Mouse (Mus musculus) embryonic stem cell, embryonic (primary cell): ENCODE measurements around the gene Prpsap1.

Experiments
- CTCF ChIA-PET, 4 experiments: fragments of 300-600 bp in 2 of 4; fragments of 350-600 bp in 2 of 4; sonication (Branson Sonifier 250); formaldehyde crosslinking; loops; one replicate each; lab custom pipeline; 2022; ENCODE audit warnings: inconsistent platforms in 2 of 4; lab: Charles Lee
- POLR2A ChIA-PET, 4 experiments: fragments of 300-600 bp in 2 of 4; fragments of 350-600 bp in 2 of 4; sonication (Branson Sonifier 250); formaldehyde crosslinking; loops; one replicate each; lab custom pipeline; 2022; ENCODE audit warnings: antibody characterized with exemption in 4 of 4, inconsistent platforms in 1 of 4; lab: Charles Lee

Gene Prpsap1

DNA sequence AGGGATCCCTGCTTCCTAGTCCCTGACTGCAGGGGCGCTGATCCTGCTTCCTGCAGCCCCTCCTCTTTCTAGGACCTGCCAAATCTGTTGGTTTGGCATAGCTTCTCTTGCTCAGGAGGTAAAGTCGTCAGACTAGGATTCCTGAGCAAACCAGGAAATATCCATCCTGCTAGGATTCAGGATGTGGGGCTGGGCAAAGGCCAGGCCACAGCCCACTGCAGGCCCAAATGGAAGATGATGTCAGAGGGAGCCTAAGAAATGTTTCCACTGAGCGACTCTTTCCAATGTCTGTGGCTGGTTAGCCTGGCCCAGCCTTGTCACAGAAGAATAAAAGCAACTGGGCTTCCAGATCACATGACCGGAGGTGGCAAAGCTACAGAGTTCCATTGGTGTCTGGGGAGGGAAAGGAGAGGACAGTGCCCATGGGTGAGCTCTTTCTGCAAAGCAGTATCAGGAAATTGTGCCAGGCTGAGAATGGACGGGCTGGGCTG, 29.7 kb upstream of the Prpsap1 start:
- CTCF ChIA-PET, result interaction anchor here in 2 of 4 experiments (0.7 to 1.1 kb wide), 2 partner anchors 10 to 21 kb away, joined by 3 to 5 read pairs; no protein-coding TSS in a partner anchor
- POLR2A ChIA-PET, result interaction anchor here in 2 of 4 experiments (0.8 to 0.9 kb wide), 2 partner anchors 8 to 9 kb away, joined by 3 read pairs; no protein-coding TSS in a partner anchor

DNA sequence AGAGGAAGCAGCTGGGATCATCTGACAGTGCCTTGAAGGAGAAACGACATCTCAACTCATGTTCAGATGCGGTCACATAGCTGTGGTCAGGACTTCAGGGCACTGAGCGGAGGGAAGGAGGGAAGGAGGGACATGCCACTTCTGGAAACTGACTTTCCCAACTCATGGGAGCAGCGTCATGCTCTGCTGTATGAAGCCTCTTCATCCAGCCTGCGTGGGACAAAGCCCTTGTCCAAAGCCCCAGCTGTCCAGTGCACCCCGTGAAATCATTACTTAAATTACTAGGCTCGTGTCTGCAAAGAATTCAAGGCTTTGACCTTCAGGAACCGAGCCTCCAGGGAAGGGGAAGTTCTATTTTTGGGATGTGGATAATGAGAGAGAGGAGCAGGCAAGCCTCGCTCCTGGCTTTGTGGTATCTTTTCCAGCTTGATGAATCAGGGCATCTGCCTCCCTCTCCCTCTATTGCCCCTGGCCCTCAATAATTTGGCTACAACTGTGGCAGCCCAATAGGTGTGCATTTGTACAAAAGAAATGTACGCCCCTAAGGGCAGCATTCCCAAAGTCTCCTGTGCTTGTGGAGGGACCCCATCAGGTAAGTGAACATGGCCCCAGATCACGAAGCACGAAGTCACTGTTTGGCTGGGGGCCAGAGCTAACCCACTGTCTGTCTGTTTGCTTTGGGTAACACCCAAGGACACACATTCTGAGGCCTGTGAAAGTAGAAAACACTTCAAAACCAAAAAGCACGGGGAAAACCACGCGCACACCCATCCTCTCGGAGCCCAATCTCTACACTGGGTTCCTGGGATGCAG, 29.1 kb upstream of the Prpsap1 start:
- ChIA-PET CTCF (interaction anchor here (0.6 to 1.1 kb wide), 5 partner anchors 11 to 229 kb away, joined by 3 to 5 read pairs (median 4); partner anchors contain the start of gene Aanat (in 1 of the 4)), POLR2A (interaction anchor here in 2 of 4 experiments (0.8 to 1.0 kb wide), 4 partner anchors 9 to 34 kb away, joined by 3 read pairs; no protein-coding TSS in a partner anchor)

DNA sequence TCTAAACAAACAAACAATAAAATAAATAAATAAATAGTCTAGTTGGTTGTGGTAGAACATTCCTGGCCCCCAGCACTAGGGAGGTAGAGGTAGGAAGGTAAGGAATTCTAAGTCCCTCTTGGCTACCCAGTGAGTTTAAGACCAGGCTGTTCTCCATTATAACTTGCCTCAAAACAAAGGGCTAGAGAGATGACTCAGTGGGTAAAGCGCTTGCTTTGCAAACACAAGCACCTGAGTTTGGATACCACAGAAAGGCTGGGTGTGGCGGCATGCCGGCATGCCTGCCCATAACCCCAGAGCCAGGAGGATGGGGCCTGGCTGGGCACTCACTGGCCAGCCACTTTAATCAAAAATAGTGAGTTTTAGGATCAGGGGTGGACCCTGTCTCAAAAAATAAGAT, 28.0 kb upstream of the Prpsap1 start:
- POLR2A ChIA-PET, result interaction anchor here in 2 of 4 experiments (1.0 kb wide), 2 partner anchors 9 to 10 kb away, joined by 3 read pairs; no protein-coding TSS in a partner anchor

GRCm38 (mm10) chr11:116521143-116521542, 27.1 kb upstream of the Prpsap1 start:
- CTCF ChIA-PET, result interaction anchor here in 3 of 4 experiments (0.6 to 1.1 kb wide), 5 partner anchors 10 to 108 kb away, joined by 3 read pairs; no protein-coding TSS in a partner anchor
- POLR2A ChIA-PET, result interaction anchor here in 3 of 4 experiments (0.5 to 1.2 kb wide), 7 partner anchors 9 to 196 kb away, joined by 3 to 5 read pairs (median 4); partner anchors contain the start of gene Sphk1 (in 1 of the 3)

More for the DNA sequence above, 28.0 kb upstream of the Prpsap1 start:
- CTCF ChIA-PET, result interaction anchor here in 1 of 4 experiments (0.9 kb wide), 1 partner anchor 71 kb away, joined by 5 read pairs; no protein-coding TSS in a partner anchor

GRCm38 (mm10) chr11:116518482-116518881, 24.5 kb upstream of the Prpsap1 start:
- POLR2A ChIA-PET, result interaction anchor here in 1 of 4 experiments (0.7 to 1.1 kb wide), 2 partner anchors 38 to 74 kb away, joined by 3 read pairs; no protein-coding TSS in a partner anchor
- CTCF ChIA-PET, result interaction anchor here in 1 of 4 experiments (1.1 kb wide), 1 partner anchor 68 kb away, joined by 3 read pairs; the partner anchor contains the start of gene Aanat

GRCm38 (mm10) chr11:116515330-116516020, 21.5 kb upstream of the Prpsap1 start:
- ChIA-PET CTCF (interaction anchor here (0.5 to 1.8 kb wide), 12 partner anchors 17 to 1214 kb away, joined by 3 to 7 read pairs (median 4); partner anchors contain the start of genes Jmjd6 (in 1 of the 4) and Mettl23 (in 1 of the 4)), POLR2A (interaction anchor here in 3 of 4 experiments (0.6 to 2.6 kb wide), 10 partner anchors 12 to 566 kb away, joined by 3 to 8 read pairs (median 3); partner anchors contain the start of gene Aanat (in 1 of the 3))

DNA sequence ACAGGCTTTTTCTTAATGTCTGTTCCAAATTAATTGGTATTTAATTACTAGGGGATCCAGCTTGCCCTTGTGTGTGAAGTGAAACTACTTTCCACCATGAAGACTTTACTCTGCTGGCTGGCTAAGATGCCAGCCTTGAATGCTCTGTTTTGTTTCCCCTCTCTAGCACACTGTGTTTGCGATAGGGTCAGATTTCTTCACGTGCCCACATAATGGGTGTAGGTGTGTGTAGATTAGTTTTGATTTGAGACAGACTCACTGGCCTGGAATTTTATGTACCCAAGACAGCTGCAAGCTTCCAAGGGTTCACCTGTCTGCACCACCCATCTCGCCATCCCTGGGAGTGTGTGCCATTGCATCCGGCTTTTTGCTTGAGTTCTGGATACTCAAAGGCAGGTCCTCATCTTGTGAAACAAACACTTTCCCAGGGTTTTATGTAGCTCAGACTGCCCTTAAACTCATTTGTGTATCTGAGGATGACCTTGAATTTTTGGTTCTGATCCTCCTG, 19.6 kb upstream of the Prpsap1 start:
- ChIA-PET CTCF (interaction anchor here in 2 of 4 experiments (0.8 to 1.6 kb wide), 9 partner anchors 13 to 79 kb away, joined by 3 to 5 read pairs (median 4); partner anchors contain the start of gene Prpsap1 (in 1 of the 2)), POLR2A (interaction anchor here in 1 of 4 experiments (1.1 to 1.5 kb wide), 3 partner anchors 9 to 20 kb away, joined by 3 to 5 read pairs (median 3); partner anchors contain the start of gene Sphk1)

DNA sequence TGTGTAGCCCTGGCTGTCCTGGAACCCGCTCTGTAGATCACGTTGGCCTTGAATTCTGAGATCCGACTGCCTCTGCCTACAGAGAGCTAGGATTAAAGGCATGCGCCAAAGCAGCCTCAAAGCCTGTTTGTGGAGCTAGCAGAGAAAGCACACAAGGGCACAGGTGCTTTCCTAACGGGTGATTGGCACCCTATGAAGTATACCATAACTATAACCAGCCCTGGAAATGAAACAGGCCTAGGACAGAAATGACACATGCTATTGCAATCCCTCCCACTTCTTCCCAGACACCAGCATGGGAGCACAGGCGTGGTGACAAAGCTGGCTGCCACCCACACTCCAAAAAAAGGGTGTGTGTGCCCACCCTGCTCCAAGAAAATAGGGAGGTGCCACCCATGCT, 19.0 kb upstream of the Prpsap1 start:
- CTCF ChIA-PET, result interaction anchor here in 2 of 4 experiments (0.8 to 1.6 kb wide), 7 partner anchors 12 to 30 kb away, joined by 3 to 5 read pairs (median 4); partner anchors contain the start of gene Prpsap1 (in 1 of the 2)
- POLR2A ChIA-PET, result interaction anchor here in 2 of 4 experiments (0.6 to 1.5 kb wide), 4 partner anchors 10 to 210 kb away, joined by 3 to 5 read pairs (median 3); partner anchors contain the start of gene Sphk1 (in 1 of the 2)

- ChIA-PET CTCF (interaction anchor here in 2 of 4 experiments (1.3 to 1.6 kb wide), 3 partner anchors 11 to 117 kb away, joined by 4 to 5 read pairs (median 5); no protein-coding TSS in a partner anchor), POLR2A (interaction anchor here in 2 of 4 experiments (0.6 to 1.1 kb wide), 2 partner anchors 19 to 211 kb away, joined by 3 read pairs; partner anchors contain the start of gene Sphk1 (in 1 of the 2))
These were observed 18.2 kb upstream of the Prpsap1 start for GRCm38 (mm10) chr11:116512154-116512553.

DNA sequence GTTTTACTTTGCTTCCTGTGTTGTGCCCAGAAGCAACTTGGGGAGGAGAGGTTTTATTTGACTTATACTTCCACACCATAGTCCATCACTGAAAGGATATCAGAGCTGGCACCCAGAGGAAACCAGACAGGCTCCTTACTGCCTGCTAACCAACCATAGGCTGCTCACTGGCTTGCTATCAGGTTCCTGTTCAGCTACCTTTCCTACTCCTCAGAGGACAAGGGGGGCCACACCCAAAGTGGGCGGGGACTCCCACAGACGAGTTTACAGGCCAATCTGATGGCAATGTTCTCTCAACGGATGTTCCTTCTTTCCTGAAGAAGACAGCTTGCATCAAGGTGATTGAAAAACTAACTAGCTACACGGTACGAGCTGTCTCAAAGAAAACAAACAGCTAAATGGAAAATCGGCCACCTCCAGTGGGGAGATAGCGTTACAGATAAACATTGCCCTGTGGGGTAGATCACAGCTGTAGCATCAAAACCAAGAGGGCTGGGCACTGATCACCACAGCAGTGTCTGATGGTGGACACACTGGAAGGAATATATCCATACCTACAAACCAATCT, 17.4 kb upstream of the Prpsap1 start:
- ChIA-PET POLR2A (interaction anchor here in 2 of 4 experiments (0.5 to 1.1 kb wide), 3 partner anchors 12 to 487 kb away, joined by 3 to 4 read pairs (median 4); no protein-coding TSS in a partner anchor), CTCF (interaction anchor here in 3 of 4 experiments (0.9 to 1.5 kb wide), 4 partner anchors 10 to 117 kb away, joined by 3 to 5 read pairs (median 4); no protein-coding TSS in a partner anchor)

DNA sequence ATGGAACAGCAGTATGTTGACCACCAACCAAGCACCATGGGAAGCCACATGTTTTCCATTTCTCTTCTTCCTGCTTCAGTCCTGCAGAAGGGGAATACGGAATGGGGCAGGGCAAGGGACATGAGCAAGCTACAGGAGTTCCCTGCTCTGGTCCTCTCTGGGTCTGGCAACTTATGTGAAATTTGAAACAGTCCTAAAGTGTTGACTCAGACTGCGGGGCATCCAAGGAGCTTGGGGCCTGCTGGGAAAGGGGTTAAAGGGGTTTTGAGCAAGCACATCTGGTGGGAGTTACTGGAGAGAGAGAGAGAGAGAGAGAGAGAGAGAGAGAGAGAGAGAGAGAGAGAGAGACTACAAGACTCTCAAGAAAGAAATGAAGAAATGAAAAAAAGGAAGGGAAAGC, 14.7 kb upstream of the Prpsap1 start:
- ChIA-PET POLR2A (interaction anchor here in 3 of 4 experiments (0.6 to 1.0 kb wide), 6 partner anchors 23 to 902 kb away, joined by 3 to 5 read pairs (median 3); no protein-coding TSS in a partner anchor), CTCF (interaction anchor here in 2 of 4 experiments (0.6 to 1.8 kb wide), 3 partner anchors 15 to 294 kb away, joined by 3 to 6 read pairs (median 4); partner anchors contain the start of gene Prpsap1 (in 1 of the 2))

- POLR2A ChIA-PET, result no interaction called here
- CTCF ChIA-PET, result interaction anchor here in 1 of 4 experiments (0.6 kb wide), 1 partner anchor 134 kb away, joined by 5 read pairs; no protein-coding TSS in a partner anchor
These were observed 12.3 kb upstream of the Prpsap1 start for GRCm38 (mm10) chr11:116506151-116506875.

GRCm38 (mm10) chr11:116505573-116505972, 11.6 kb upstream of the Prpsap1 start:
- POLR2A ChIA-PET, result no interaction called here
- CTCF ChIA-PET, result interaction anchor here in 1 of 4 experiments (0.6 kb wide), 1 partner anchor 135 kb away, joined by 5 read pairs; no protein-coding TSS in a partner anchor

DNA sequence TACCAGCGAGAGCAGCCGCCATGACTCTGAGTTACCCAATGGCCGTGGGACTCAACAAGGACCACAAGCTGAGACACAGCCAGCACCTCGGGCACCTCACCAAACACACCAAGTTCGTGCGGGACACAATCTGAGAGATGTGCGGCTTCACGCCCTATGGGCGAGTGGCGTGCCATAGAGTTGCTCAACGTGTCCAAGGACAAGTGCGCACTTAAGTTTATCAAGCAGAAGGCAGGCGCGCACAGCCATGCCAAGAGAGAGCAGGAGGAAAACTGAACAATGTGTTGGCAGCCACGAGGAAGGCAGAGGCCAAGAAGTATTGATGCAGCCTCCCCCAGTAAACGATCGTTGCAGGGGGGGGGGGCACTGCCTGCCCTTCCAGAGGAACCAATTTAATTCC, 10.5 kb upstream of the Prpsap1 start:
- ChIA-PET POLR2A (interaction anchor here in 3 of 4 experiments (0.5 to 1.4 kb wide), 5 partner anchors 11 to 366 kb away, joined by 3 to 5 read pairs (median 3); partner anchors contain the start of genes Prpsap1 (in 2 of the 3) and Mrpl38 (in 1 of the 3)), CTCF (interaction anchor here (0.7 to 1.7 kb wide), 6 partner anchors 9 to 83 kb away, joined by 3 to 5 read pairs (median 4); partner anchors contain the start of gene Prpsap1 (in 3 of the 4))
